Mouse (Mus musculus) intestine, embryonic 15.5 days (tissue): ENCODE data around the gene Il10. TPM values are rescaled to one million over a fixed set of nuclear protein-coding genes. Genes with fewer than 3 reads are reported as not detected.
A peak's percentile ranks its signal among the peaks of the same experiment; 100 is the strongest.

Experiments used
- ATAC-seq: fragments of 200-750 bp; cut with Nextera tagmentation; 2 replicates; pipeline ENCODE4 v1.8.0; 2017; ENCODE audit warnings: moderate TSS enrichment, moderate library complexity
- H3K27ac ChIP-seq: fragments of 300-500 bp; sonication (generic); 2 replicates; pipeline ENCODE4 v1.5.1; 2015; ENCODE audit warnings: mild to moderate bottlenecking, inconsistent platforms
- H3K27me3 ChIP-seq: fragments of 300-500 bp; sonication (generic); replicated peaks from 2 replicates; pipeline ENCODE4 v1.6.1; 2015; ENCODE audit warnings: inconsistent platforms
- H3K36me3 ChIP-seq: fragments of 300-500 bp; sonication (generic); 2 replicates; pipeline ENCODE4 v1.6.1; 2015; ENCODE audit warnings: inconsistent platforms
- H3K4me1 ChIP-seq: fragments of 300-500 bp; sonication (generic); replicated peaks from 2 replicates; pipeline ENCODE4 v1.6.1; 2015; ENCODE audit warnings: inconsistent platforms
- H3K4me2 ChIP-seq: fragments of 300-500 bp; sonication (generic); replicated peaks from 2 replicates; pipeline ENCODE4 v1.6.1; 2015; ENCODE audit warnings: mild to moderate bottlenecking, inconsistent platforms
- H3K4me3 ChIP-seq: fragments of 300-500 bp; sonication (generic); replicated peaks from 2 replicates; pipeline ENCODE4 v1.5.1; 2015; ENCODE audit warnings: inconsistent platforms
- H3K9ac ChIP-seq: fragments of 300-500 bp; sonication (generic); 2 replicates; pipeline ENCODE4 v1.6.1; 2015; ENCODE audit warnings: inconsistent platforms
- H3K9me3 ChIP-seq: fragments of 300-500 bp; sonication (generic); 2 replicates; pipeline ENCODE4 v1.6.1; 2016; ENCODE audit warnings: inconsistent platforms
- WGBS: fragments of 180-500 bp; shearing (Covaris S2); methylation state at CpG from one replicate; pipeline ENCODE4 v1.1.7; 2015; 5-methylcytosine and 5-hydroxymethylcytosine counted together
- polyA plus RNA-seq: library from polyadenylated mRNA; unstranded; fragments of >200 nt; fragmentation: Nextera tagmentation; extraction: Ambion mirVana; gene quantifications from 2 replicates; pipeline ENCODE4 v1.2.1, GENCODE M21; 2015

Gene Il10
- polyA plus RNA-seq, 1 experiment from 2014 or later: not detected

DNA sequence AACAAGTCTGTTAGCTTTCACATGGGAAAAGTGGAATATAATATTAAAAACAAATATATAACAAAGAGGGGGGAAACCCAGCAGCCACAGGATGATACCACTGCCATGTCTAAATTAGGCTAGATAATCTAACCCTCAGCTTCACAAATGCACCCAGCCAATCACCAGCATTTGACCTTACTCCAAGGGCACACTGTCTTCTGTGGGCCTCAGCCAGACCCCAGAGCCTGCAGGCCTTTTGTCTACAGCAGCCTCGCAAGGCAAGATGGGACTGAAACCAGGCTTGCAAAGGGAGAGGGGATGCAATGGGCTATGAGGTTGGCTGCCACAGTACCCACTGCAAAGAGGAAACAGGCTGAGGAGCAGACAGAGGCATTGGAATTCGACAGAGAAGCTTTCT lies 22.6 kb downstream of the Il10 start:
- WGBS: 70% methylated on average over 2 of the region's 2 CpGs
- Histone ChIP-seq H3K4me1 (0 out of 2 replicates have a peak, but pooled peaks cover 3% of the 10 kb centered on the region), H3K27me3 (no peaks in the 10 kb centered on the region), H3K4me3 (no peak overlapping the region), H3K4me2 (no peak overlapping the region), H3K27ac (no peak overlapping the region), H3K36me3 (no peaks in the 10 kb centered on the region), H3K9ac (no peak overlapping the region), H3K9me3 (no peaks in the 10 kb centered on the region)
- no peak for ATAC-seq

DNA sequence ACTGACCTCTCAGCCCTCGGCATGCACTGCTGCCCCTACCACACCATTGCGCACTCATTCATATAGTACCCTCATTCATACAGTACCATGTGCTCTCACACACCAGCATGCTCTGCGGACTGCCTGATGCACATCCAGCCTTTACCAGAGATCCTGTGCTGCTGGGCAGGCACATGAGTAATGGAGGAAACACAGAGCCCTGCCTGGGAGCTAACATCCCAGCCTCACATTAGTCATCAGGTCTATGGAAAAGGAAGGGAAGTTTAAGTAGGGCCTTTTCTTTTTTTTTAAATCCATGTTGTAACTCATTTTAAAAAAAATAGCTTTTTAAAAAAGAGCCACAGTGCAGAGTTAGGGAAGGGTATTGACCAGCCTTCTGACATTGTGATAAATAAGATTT lies 23.1 kb downstream of the Il10 start:
- 86% methylated on average over 3 of the region's 3 CpGs for WGBS
- Histone ChIP-seq H3K4me3 (no peak overlapping the region), H3K9me3 (no peaks in the 10 kb centered on the region), H3K4me2 (no peak overlapping the region), H3K9ac (no peak overlapping the region), H3K27ac (no peak overlapping the region), H3K27me3 (no peaks in the 10 kb centered on the region), H3K36me3 (no peaks in the 10 kb centered on the region), H3K4me1 (0 out of 2 replicates have a peak, but pooled peaks cover 3% of the 10 kb centered on the region)
- ATAC-seq: no peak

DNA sequence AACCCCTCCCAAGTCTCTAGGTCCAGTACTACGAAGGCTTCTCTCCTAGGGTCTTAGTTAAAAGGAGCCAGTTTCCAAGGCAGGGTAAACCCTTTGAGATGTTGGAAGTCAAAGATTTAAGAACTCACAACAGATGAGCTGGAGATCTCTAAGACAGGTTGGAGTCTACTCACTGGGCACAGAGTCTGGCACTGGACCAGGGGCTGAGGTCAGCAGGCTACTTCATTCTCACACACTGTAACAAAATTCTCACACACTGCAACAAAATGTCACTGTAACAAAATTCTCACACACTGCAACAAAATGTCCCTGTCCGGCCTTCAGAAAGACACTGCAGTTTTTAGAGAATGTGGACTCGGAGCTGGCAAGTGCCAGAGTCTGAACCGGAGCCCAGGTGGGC lies 24.0 kb downstream of the Il10 start:
- H3K9ac ChIP-seq: no peak overlapping the region
- no peak overlapping the region for H3K4me3 ChIP-seq
- H3K27me3 ChIP-seq: no peaks in the 10 kb centered on the region
- H3K27ac ChIP-seq: no peak overlapping the region
- 94% methylated on average over 4 of the region's 4 CpGs for WGBS
- no peak for ATAC-seq
- no peak overlapping the region for H3K4me2 ChIP-seq
- no peaks in the 10 kb centered on the region for H3K36me3 ChIP-seq
- H3K9me3 ChIP-seq: no peaks in the 10 kb centered on the region
- H3K4me1 ChIP-seq: 0 out of 2 replicates have a peak, but pooled peaks cover 3% of the 10 kb centered on the region

DNA sequence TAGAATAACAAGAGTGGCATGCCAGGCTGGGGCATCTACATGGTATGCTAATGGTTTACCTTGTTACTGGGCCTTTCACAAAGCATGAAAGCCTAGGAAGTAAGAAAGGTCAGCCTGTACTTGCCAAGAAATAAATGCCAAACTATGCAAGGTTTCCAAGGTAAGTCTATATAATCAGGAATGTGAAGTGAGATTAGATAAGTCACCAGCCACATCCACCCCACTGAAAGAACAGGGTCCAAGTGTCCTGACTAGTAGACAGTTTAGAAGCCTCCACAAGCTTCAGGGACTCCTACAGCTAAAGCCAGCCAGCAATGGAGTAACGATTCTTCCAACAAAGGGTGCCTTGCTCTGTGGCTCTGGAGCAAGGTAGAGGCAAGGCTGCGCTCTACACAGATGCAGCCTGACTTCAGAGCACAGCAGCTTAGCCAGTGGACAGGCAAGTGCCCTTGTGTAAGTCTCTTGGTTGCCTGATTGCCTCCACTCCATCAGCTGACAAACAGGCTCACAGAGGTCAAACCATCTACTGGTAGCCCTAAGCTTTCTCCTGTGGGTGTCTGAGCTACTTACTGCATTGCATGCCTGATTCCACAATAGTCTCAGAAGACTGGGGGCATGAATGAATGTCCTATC lies 26.2 kb downstream of the Il10 start:
- H3K4me1 ChIP-seq: 0 out of 2 replicates have a peak, but pooled peaks cover 3% of the 10 kb centered on the region
- no peak overlapping the region for H3K4me3 ChIP-seq
- WGBS: 60% methylated on average over 2 of the region's 2 CpGs
- H3K36me3 ChIP-seq: no peaks in the 10 kb centered on the region
- ATAC-seq: peak; percentile 63
- H3K9me3 ChIP-seq: no peaks in the 10 kb centered on the region
- H3K9ac ChIP-seq: no peak overlapping the region
- H3K27ac ChIP-seq: peak overlapping the region; percentile 34; the same call in 1 of the 2 replicates
- no peak overlapping the region for H3K4me2 ChIP-seq
- H3K27me3 ChIP-seq: no peaks in the 10 kb centered on the region

DNA sequence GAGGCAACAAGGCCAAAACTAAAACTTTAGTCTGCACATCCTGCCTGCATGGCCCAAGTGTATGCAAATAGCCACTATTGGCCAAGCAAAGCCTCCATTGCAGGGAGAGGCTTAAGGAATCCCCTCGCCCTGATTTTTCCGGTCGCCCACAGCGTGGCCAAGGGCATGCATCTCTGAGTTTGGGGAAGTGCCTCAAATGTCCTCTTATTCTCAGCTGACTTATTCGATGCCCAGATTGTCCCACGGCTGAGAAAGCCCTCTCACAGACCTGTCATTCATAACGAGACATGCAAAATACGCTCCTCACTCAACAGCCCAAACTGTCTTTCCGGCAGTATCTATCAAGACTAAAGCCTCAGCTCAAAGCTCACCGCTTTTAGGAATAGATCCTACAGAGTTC lies 27.0 kb downstream of the Il10 start:
- no peak overlapping the region for H3K27ac ChIP-seq
- 90% methylated on average over 10 of the region's 10 CpGs for WGBS

DNA sequence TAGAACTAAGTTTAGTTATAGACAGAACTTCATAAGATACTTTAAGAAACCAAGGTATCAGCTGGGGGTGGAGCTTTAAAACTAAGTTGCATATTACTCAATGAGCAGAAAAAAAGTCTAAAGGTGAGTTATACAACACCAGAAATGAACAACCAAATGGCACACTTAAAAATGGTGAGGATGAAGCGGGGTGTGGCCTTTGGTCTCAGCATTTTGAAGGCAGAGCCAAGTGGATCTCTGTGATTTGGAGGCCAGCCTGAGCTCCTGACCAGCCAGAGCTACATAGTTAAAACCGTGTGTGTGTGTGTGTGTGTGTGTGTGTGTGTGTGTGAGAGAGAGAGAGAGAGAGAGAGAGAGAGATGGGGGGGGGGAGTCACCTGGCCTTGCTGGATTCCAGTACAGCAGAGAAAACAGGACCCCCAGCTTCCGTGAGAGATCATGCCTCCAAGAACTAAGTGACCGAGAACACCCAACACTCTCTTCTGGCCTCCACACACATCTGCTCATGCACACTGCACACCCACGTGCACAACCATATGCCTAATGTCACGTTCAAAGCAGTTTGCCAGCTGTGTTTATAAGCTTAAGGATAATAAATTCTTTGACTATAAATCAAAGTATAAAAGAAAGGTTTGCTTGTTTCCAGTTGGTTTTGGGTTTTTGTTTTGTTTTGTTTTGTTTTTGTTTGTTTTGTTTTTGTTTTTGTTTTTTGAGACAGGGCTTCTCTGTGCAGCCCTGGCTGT lies 28.6 kb downstream of the Il10 start:
- WGBS: 54% methylated on average over 6 of the region's 6 CpGs
- H3K4me2 ChIP-seq: no peak overlapping the region
- H3K4me1 ChIP-seq: 0 out of 2 replicates have a peak, but pooled peaks cover 12% of the 10 kb centered on the region
- no peak overlapping the region for H3K4me3 ChIP-seq
- H3K9me3 ChIP-seq: no peaks in the 10 kb centered on the region
- no peak for ATAC-seq
- no peak overlapping the region for H3K27ac ChIP-seq
- H3K27me3 ChIP-seq: no peaks in the 10 kb centered on the region
- peaks cover 4% of the 10 kb centered on the region; the same call in 1 of the 2 replicates for H3K36me3 ChIP-seq
- H3K9ac ChIP-seq: no peak overlapping the region

More for the DNA sequence above, 27.0 kb downstream of the Il10 start:
- no peaks in the 10 kb centered on the region for H3K27me3 ChIP-seq
- no peak overlapping the region for H3K4me2 ChIP-seq
- H3K4me3 ChIP-seq: no peak overlapping the region
- 0 out of 2 replicates have a peak, but pooled peaks cover 3% of the 10 kb centered on the region for H3K4me1 ChIP-seq
- H3K9ac ChIP-seq: no peak overlapping the region
- no peak for ATAC-seq
- H3K36me3 ChIP-seq: no peaks in the 10 kb centered on the region
- H3K9me3 ChIP-seq: no peaks in the 10 kb centered on the region

DNA sequence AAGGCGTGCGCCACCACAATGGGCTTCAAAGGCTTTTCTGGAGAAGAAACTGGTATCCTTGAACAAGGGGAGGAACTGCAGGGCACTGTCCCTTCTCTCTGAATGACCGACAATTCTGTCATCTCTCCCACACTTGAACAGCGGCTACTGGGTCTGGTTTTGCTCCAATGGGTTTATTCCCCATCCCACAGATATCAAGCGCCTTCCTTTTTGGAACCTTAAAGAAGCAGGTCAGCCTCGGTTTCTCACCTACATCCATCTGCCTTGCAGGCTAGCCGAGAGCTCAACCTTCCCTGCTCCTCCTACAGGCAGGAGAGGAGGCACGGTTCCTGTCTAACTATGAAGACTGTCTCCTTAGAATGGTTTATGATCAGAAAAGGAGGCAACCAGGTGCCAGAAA lies 29.3 kb downstream of the Il10 start:
- H3K36me3 ChIP-seq: peaks cover 8% of the 10 kb centered on the region; the same call in 1 of the 2 replicates
- WGBS: 81% methylated on average over 8 of the region's 8 CpGs
- H3K4me1 ChIP-seq: 0 out of 2 replicates have a peak, but pooled peaks cover 12% of the 10 kb centered on the region
- no peaks in the 10 kb centered on the region for H3K9me3 ChIP-seq
- H3K9ac ChIP-seq: no peak overlapping the region
- no peak for ATAC-seq
- H3K4me3 ChIP-seq: no peak overlapping the region
- no peak overlapping the region for H3K4me2 ChIP-seq
- H3K27me3 ChIP-seq: no peaks in the 10 kb centered on the region
- H3K27ac ChIP-seq: no peak overlapping the region

DNA sequence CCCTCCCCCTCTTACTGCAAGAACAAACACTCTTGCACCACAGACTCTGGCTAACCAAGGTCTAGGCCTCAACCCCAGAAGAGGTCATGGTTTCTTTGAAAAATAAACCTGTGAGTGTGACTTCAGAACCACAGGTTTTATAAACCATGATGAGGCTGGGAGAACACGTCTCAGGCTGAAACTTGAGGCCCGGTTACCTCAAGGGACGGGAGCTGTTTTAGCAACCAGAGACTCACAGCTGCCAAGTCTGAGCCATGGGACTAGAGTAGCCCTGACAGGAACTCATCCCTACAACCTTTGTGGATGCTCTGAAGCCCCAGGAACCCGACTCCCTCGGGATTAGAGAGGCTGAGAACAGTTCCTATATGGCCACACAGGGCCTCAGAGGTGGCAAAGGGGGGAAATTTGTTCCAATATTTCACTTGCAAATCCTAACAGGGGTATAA lies 29.7 kb downstream of the Il10 start:
- 0 out of 2 replicates have a peak, but pooled peaks cover 12% of the 10 kb centered on the region for H3K4me1 ChIP-seq
- H3K9me3 ChIP-seq: no peaks in the 10 kb centered on the region
- H3K27ac ChIP-seq: no peak overlapping the region
- ATAC-seq: no peak
- WGBS: 64% methylated on average over 5 of the region's 5 CpGs
- H3K4me2 ChIP-seq: no peak overlapping the region
- H3K4me3 ChIP-seq: no peak overlapping the region
- H3K9ac ChIP-seq: no peak overlapping the region
- H3K27me3 ChIP-seq: no peaks in the 10 kb centered on the region
- H3K36me3 ChIP-seq: peaks cover 12% of the 10 kb centered on the region; the same call in 1 of the 2 replicates

DNA sequence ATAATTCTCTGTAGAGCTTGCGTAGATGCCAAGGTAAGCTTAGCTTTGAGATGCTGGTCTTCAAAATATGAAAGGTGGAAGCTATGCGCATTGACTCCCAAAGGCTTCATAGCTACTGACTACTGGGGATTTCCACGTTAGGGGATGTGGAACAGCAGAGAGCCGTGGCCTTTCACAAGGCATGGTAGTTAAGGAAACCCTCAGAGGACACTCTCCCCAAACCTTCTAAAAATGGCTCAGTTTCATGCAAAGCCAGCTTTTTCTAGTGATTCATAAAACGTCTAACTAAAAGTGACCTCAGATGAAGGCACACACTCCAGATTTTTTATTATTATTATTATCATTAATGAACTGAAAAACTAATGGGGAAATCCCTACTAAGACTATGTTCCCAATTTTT lies 30.4 kb downstream of the Il10 start:
- no peak for ATAC-seq
- peaks cover 15% of the 10 kb centered on the region; the same call in 1 of the 2 replicates for H3K36me3 ChIP-seq
- 0 out of 2 replicates have a peak, but pooled peaks cover 12% of the 10 kb centered on the region for H3K4me1 ChIP-seq
- H3K4me2 ChIP-seq: no peak overlapping the region
- H3K9me3 ChIP-seq: no peaks in the 10 kb centered on the region
- H3K27me3 ChIP-seq: no peaks in the 10 kb centered on the region
- H3K27ac ChIP-seq: no peak overlapping the region
- 90% methylated on average over 5 of the region's 5 CpGs for WGBS
- H3K4me3 ChIP-seq: no peak overlapping the region
- no peak overlapping the region for H3K9ac ChIP-seq

DNA sequence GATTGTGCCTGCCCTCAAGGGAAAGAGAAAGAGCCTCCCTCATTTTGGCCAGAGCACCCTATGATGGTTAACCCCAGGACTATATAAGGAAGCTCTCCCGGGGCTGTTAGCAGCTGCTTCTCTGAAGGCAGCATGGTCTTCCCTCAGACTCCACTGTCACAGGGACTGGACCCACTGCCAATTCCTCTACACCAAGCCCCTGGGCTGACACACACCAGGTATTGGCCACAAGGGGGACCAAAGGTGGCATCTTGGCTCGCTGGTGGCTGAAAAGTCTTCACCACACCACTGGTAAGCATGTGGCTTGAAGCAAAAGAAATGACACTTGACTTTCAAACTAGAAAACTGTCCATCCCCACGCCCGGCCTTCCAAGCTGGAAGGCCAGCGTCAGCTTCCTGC lies 31.0 kb downstream of the Il10 start:
- 85% methylated on average over 5 of the region's 5 CpGs for WGBS
- H3K9me3 ChIP-seq: no peaks in the 10 kb centered on the region

DNA sequence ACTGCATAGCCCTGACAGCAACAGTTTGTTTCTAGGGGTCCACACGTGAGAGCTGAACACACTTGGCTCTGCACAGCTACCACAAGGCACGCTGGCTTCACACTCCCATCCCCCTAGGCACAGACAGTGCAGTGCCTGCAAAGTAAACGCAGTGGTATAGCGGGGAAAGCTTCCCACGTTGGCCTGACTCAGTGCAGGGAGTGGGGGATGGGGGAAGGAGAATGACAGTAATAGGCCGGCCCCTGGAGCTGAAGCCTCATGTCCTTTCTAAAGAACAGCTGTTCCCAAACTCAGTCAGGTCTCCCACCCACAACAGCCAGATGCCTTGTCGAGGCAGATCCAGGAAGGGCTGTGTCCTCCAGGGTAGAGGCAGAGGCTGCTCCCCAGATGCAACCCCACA lies 31.4 kb downstream of the Il10 start:
- 0 out of 2 replicates have a peak, but pooled peaks have one; percentile 14 for ATAC-seq
- Histone ChIP-seq H3K9ac (no peak overlapping the region), H3K4me3 (no peak overlapping the region), H3K27ac (no peak overlapping the region), H3K27me3 (no peaks in the 10 kb centered on the region), H3K4me1 (0 out of 2 replicates have a peak, but pooled peaks cover 9% of the 10 kb centered on the region), H3K36me3 (peaks cover 25% of the 10 kb centered on the region), H3K4me2 (no peak overlapping the region), H3K9me3 (no peaks in the 10 kb centered on the region)
- 35% methylated on average over 7 of the region's 7 CpGs for WGBS

More for the DNA sequence above, 31.0 kb downstream of the Il10 start:
- no peak overlapping the region for H3K9ac ChIP-seq
- H3K4me3 ChIP-seq: no peak overlapping the region
- no peak for ATAC-seq
- no peaks in the 10 kb centered on the region for H3K27me3 ChIP-seq
- H3K27ac ChIP-seq: no peak overlapping the region
- H3K4me1 ChIP-seq: 0 out of 2 replicates have a peak, but pooled peaks cover 9% of the 10 kb centered on the region
- H3K4me2 ChIP-seq: no peak overlapping the region
- peaks cover 21% of the 10 kb centered on the region for H3K36me3 ChIP-seq

DNA sequence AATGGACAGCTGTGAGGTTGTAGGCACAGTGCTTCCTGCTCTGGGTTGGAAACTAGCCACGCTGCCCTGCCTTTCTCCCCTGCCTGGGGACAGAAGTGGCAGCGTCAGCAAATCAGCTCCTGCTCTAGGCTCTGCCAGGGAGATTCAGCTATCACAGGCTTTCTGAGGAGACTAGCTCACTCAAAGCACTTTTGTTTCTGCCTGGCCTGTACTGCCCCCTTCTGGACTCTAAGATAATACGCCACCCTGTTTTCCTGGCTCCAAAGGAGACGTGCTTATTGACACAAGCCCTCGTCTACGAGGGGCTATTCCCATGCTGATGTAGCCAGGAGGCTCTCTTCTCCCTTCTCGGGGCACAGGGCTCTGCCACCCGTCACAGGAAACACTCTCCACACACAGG lies 33.6 kb downstream of the Il10 start:
- Histone ChIP-seq H3K36me3 (peaks cover 36% of the 10 kb centered on the region), H3K9me3 (no peaks in the 10 kb centered on the region), H3K27ac (no peak overlapping the region), H3K27me3 (no peaks in the 10 kb centered on the region), H3K4me3 (no peak overlapping the region), H3K4me2 (no peak overlapping the region), H3K9ac (no peak overlapping the region), H3K4me1 (0 out of 2 replicates have a peak, but pooled peaks cover 9% of the 10 kb centered on the region)
- ATAC-seq: peak; percentile 67
- whole genome bisulfite sequencing: 12% methylated on average over 8 of the region's 8 CpGs
